Mouse (Mus musculus) heart, embryonic 14.5 days (tissue): ENCODE data around the gene Gcnt3. TPM values are rescaled to one million over a fixed set of nuclear protein-coding genes. Genes with fewer than 3 reads are reported as not detected.

Source experiments
- ATAC-seq: fragments of 200-750 bp; cut with Nextera tagmentation; 2 replicates; pipeline ENCODE4 v1.8.0; 2017; ENCODE audit warnings: low read depth, moderate TSS enrichment; ENCODE audit not compliant: insufficient number of reproducible peaks, insufficient read depth, low FRiP score
- H3K27ac ChIP-seq, 2 experiments: fragments of 200-500 bp in 1 of 2; fragments of 300-500 bp in 1 of 2; sonication (generic) in 1 of 2; replicated peaks in 1 of 2; 2 replicates each; pipeline ENCODE4 v1.5.1; 2012 to 2014; ENCODE audit warnings: low read depth in 2 of 2, low read length in 2 of 2, control low read depth in 1 of 2, mild to moderate bottlenecking in 1 of 2, mixed read lengths in 1 of 2; ENCODE audit not compliant: control insufficient read depth in 1 of 2, insufficient read depth in 1 of 2
- H3K27me3 ChIP-seq: fragments of 300-500 bp; sonication (generic); 2 replicates; pipeline ENCODE4 v1.6.1; 2014; ENCODE audit warnings: mild to moderate bottlenecking, low read length, control low read depth; ENCODE audit not compliant: control insufficient read depth, insufficient read depth
- H3K36me3 ChIP-seq: fragments of 300-500 bp; sonication (generic); 2 replicates; pipeline ENCODE4 v1.6.1; 2014; ENCODE audit warnings: mild to moderate bottlenecking, control low read depth, low read length, mixed read lengths; ENCODE audit not compliant: control insufficient read depth, insufficient read depth
- H3K4me1 ChIP-seq, 2 experiments: fragments of 200-500 bp in 1 of 2; fragments of 300-500 bp in 1 of 2; sonication (generic) in 1 of 2; 2 replicates each; pipeline ENCODE4 v1.6.1; 2012 to 2014; ENCODE audit warnings: low read length in 2 of 2, control low read depth in 1 of 2, mixed read lengths in 1 of 2; ENCODE audit not compliant: control insufficient read depth in 2 of 2, insufficient read depth in 2 of 2
- H3K4me2 ChIP-seq: fragments of 300-500 bp; sonication (generic); 2 replicates; pipeline ENCODE4 v1.6.1; 2014; ENCODE audit warnings: mild to moderate bottlenecking, low read length
- H3K4me3 ChIP-seq, 2 experiments: fragments of 200-500 bp in 1 of 2; fragments of 300-500 bp in 1 of 2; sonication (generic) in 1 of 2; 2 replicates each; pipeline ENCODE4 v1.5.1; 2012 to 2014; ENCODE audit warnings: low read length in 2 of 2, mild to moderate bottlenecking in 2 of 2, control low read depth in 1 of 2, low read depth in 1 of 2, moderate library complexity in 1 of 2; ENCODE audit not compliant: control insufficient read depth in 1 of 2, insufficient read depth in 1 of 2
- H3K9ac ChIP-seq: fragments of 300-500 bp; sonication (generic); 2 replicates; pipeline ENCODE4 v1.6.1; 2014; ENCODE audit warnings: mild to moderate bottlenecking, low read length
- H3K9me3 ChIP-seq: fragments of 300-500 bp; sonication (generic); 2 replicates; pipeline ENCODE4 v1.6.1; 2016; ENCODE audit warnings: low read length, control low read depth; ENCODE audit not compliant: control insufficient read depth
- WGBS: fragments of 180-500 bp; shearing (Covaris S2); extraction: QIAGEN DNeasy Blood & Tissue Kit; methylation state at CpG from one replicate; pipeline ENCODE4 v1.1.7; 2014; 5-methylcytosine and 5-hydroxymethylcytosine counted together
- polyA plus RNA-seq: library from polyadenylated mRNA; unstranded; fragments of >200 nt; fragmentation: Nextera tagmentation; extraction: Ambion mirVana; gene quantifications from 2 replicates; pipeline ENCODE4 v1.2.1, GENCODE M21; 2014

Gcnt3 gene
- polyA plus RNA-seq, 1 experiment from 2014 or later = not detected

GRCm38 (mm10) chr9:70015632-70016031 lies 22.3 kb downstream of the Gcnt3 start:
- Histone ChIP-seq H3K4me1 (peaks cover 2 to 15% of the 10 kb centered on the region in 2 experiments; a peak in 3 of 4 replicates), H3K9me3 (no peaks in the 10 kb centered on the region), H3K4me3 (no peak overlapping the region), H3K27ac (no peak overlapping the region), H3K36me3 (peaks cover 48% of the 10 kb centered on the region), H3K4me2 (no peak overlapping the region), H3K27me3 (no peaks in the 10 kb centered on the region), H3K9ac (no peak overlapping the region)
- WGBS = 90% methylated on average over 2 of the region's 2 CpGs
- ATAC-seq = no peak

- Histone ChIP-seq H3K9ac (peak within 1 kb of the TSS; percentile 92), H3K9me3 (no peaks in the 10 kb centered on the region), H3K4me3 (peak within 1 kb of the TSS; percentile 72 to 86), H3K36me3 (peaks cover 54% of the 10 kb centered on the region), H3K27ac (peak within 1 kb of the TSS; percentile 63 to 87), H3K4me1 (peaks cover 2 to 15% of the 10 kb centered on the region in 2 experiments; a peak in 3 of 4 replicates), H3K27me3 (no peaks in the 10 kb centered on the region), H3K4me2 (peak within 1 kb of the TSS; percentile 80)
- ATAC-seq = peak; percentile 94
- WGBS = under 1% methylated on average over 44 of the region's 57 CpGs
Measured at GRCm38 (mm10) chr9:70012408-70012901, 25.4 kb downstream of the Gcnt3 start, which contains the start of gene Gtf2a2. TSS of gene Gtf2a2 (plus strand) at chr9:70012550.

GRCm38 (mm10) chr9:70011537-70012407 lies 26.1 kb downstream of the Gcnt3 start:
- Histone ChIP-seq H3K4me3 (peak overlapping the region; percentile 72 to 86), H3K9me3 (no peaks in the 10 kb centered on the region), H3K4me2 (peak overlapping the region; percentile 80), H3K36me3 (peaks cover 54% of the 10 kb centered on the region), H3K4me1 (peaks cover 2 to 15% of the 10 kb centered on the region in 2 experiments; a peak in 3 of 4 replicates), H3K27me3 (no peaks in the 10 kb centered on the region), H3K27ac (peak overlapping the region; percentile 63 to 87), H3K9ac (peak overlapping the region; percentile 92)
- no peak for ATAC-seq
- 58% methylated on average over 14 of the region's 14 CpGs for WGBS

- Histone ChIP-seq H3K27me3 (no peaks in the 10 kb centered on the region), H3K9ac (no peak overlapping the region), H3K4me1 (peaks cover 2 to 15% of the 10 kb centered on the region in 2 experiments; a peak in 3 of 4 replicates), H3K4me3 (no peak overlapping the region), H3K4me2 (no peak overlapping the region), H3K27ac (no peak overlapping the region), H3K9me3 (no peaks in the 10 kb centered on the region), H3K36me3 (peaks cover 53% of the 10 kb centered on the region)
- WGBS = 90% methylated on average over 5 of the region's 5 CpGs
- no peak for ATAC-seq
Measured at GRCm38 (mm10) chr9:70010781-70011473, 27.0 kb downstream of the Gcnt3 start.

GRCm38 (mm10) chr9:70009754-70010304 lies 28.1 kb downstream of the Gcnt3 start:
- Histone ChIP-seq H3K9me3 (no peaks in the 10 kb centered on the region), H3K27ac (no peak overlapping the region), H3K4me3 (no peak overlapping the region), H3K4me1 (peaks cover 2 to 15% of the 10 kb centered on the region in 2 experiments; a peak in 3 of 4 replicates), H3K27me3 (no peaks in the 10 kb centered on the region), H3K36me3 (peaks cover 64% of the 10 kb centered on the region), H3K9ac (no peak overlapping the region; the same call in 1 of the 2 replicates), H3K4me2 (no peak overlapping the region)
- no peak for ATAC-seq
- WGBS = 67% methylated on average over 8 of the region's 8 CpGs

- H3K4me2 ChIP-seq = no peak overlapping the region
- no peak overlapping the region for H3K9ac ChIP-seq
- ATAC-seq = no peak
- 86% methylated on average over 14 of the region's 14 CpGs for WGBS
- no peaks in the 10 kb centered on the region for H3K9me3 ChIP-seq
- H3K4me3 ChIP-seq = no peak overlapping the region
- H3K4me1 ChIP-seq = no peaks in the 10 kb centered on the region
- peaks cover 81% of the 10 kb centered on the region for H3K36me3 ChIP-seq
- H3K27ac ChIP-seq = no peak overlapping the region
- no peaks in the 10 kb centered on the region for H3K27me3 ChIP-seq
Measured at GRCm38 (mm10) chr9:70007506-70008248, 30.2 kb downstream of the Gcnt3 start.

GRCm38 (mm10) chr9:70006984-70007383 lies 30.9 kb downstream of the Gcnt3 start:
- Histone ChIP-seq H3K9ac (no peak overlapping the region), H3K4me2 (no peak overlapping the region), H3K4me1 (no peaks in the 10 kb centered on the region), H3K9me3 (no peaks in the 10 kb centered on the region), H3K4me3 (no peak overlapping the region), H3K27me3 (no peaks in the 10 kb centered on the region), H3K36me3 (peaks cover 88% of the 10 kb centered on the region), H3K27ac (no peak overlapping the region)
- 90% methylated on average over 5 of the region's 5 CpGs for WGBS
- no peak for ATAC-seq
